Mouse (Mus musculus) E14TG2a.4 (cell line): ENCODE results near the gene Tmprss6.

Source experiments
- H3K27me3 ChIP-seq: 2 replicates; pipeline ENCODE4 v1.6.1; 2014; ENCODE audit warnings: low read length, control low read depth; ENCODE audit not compliant: insufficient read depth
- H3K36me3 ChIP-seq: 2 replicates; pipeline ENCODE4 v1.6.1; 2014; ENCODE audit warnings: low read length, control low read depth; ENCODE audit not compliant: insufficient read depth
- H3K4me1 ChIP-seq: replicated peaks from 2 replicates; pipeline ENCODE4 v1.6.1; 2014; ENCODE audit warnings: low read depth, low read length, control low read depth
- H3K4me3 ChIP-seq: replicated peaks from 2 replicates; pipeline ENCODE4 v1.5.1; 2014; ENCODE audit warnings: mild to moderate bottlenecking, low read length
- H3K9me3 ChIP-seq: 2 replicates; pipeline ENCODE4 v1.6.1; 2014; ENCODE audit warnings: low read length, control low read depth
- CTCF ChIP-seq: conservative IDR thresholded peaks from 2 replicates; pipeline ENCODE4 v1.5.1; 2014; ENCODE audit warnings: low read length
- NANOG ChIP-seq: IDR thresholded peaks from 2 replicates; pipeline ENCODE4 v1.6.1; 2014; ENCODE audit warnings: borderline replicate concordance, low read length, mixed read lengths
- POU5F1 ChIP-seq: IDR thresholded peaks from 2 replicates; pipeline ENCODE4 v1.6.1; 2014; ENCODE audit warnings: low read length, borderline replicate concordance

Gene Tmprss6

DNA sequence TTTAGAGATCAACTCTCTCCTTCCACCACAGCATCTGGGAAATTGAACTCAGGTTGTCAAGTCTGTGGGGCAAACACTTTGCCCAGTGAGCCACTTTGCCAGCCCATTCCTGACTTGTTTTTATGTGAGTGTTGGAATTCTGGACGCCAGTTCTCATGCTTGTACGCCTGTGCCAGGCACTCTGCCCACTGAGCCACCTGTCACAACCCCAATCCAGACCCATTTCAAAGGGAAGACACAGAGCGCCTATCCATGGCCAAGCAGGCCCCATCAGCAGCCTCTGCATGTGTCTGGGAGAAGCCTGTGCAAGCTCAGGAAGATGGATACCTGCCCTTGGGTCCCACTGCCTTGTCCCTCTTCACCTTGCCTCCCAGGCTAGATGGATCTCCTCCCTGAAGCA is 22.9 kb upstream of the Tmprss6 start:
- Histone ChIP-seq H3K4me1 (no peaks in the 10 kb centered on the region), H3K36me3 (no peaks in the 10 kb centered on the region), H3K27me3 (peaks cover 6% of the 10 kb centered on the region), H3K4me3 (no peak overlapping the region), H3K9me3 (no peaks in the 10 kb centered on the region)
- TF ChIP-seq NANOG = no peak
- no peak for TF ChIP-seq CTCF
- no peak for TF ChIP-seq POU5F1

DNA sequence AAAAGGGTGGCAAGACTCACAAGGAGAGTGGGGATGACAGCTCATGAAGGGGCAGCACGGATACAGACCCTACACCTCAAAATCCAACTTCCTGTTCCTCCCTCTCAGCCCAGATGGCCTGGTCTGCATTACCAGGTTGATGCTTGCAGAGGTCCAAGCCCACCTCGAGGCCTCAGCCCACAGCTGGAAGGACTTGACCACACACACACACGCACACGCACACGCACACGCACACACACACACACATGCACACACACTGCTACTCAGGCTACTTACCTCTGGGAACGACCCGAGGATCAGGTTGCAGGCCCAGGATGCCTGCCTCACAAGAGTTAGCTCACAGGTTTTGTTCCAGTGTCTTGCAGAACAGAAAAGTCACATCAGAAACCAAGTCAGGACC is 21.5 kb upstream of the Tmprss6 start:
- Histone ChIP-seq H3K9me3 (no peaks in the 10 kb centered on the region), H3K4me3 (no peak overlapping the region), H3K36me3 (no peaks in the 10 kb centered on the region), H3K4me1 (no peaks in the 10 kb centered on the region), H3K27me3 (peaks cover 13% of the 10 kb centered on the region)
- TF ChIP-seq POU5F1 = no peak
- no peak for TF ChIP-seq NANOG
- no peak for TF ChIP-seq CTCF

DNA sequence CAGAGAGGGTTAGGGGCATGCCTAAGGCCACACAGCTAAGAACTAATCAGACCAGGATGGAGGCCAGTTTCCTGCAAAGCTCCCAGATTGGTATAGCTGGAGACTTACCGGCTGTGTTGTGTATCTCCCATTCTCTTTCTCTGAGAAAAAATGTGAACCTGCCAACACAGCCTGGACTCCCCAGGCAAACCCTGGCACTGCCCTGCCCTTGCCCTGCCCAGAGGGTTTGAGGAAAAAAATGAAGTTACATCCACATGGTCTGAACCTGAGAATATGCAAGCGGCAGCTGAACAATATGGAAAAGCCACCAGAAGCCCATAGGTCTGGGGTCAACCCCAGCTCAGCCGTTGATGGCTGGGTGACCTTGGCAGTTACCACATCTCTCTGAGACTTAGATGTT is 20.8 kb upstream of the Tmprss6 start:
- Histone ChIP-seq H3K4me1 (no peaks in the 10 kb centered on the region), H3K4me3 (no peak overlapping the region), H3K27me3 (peaks cover 19% of the 10 kb centered on the region), H3K36me3 (no peaks in the 10 kb centered on the region), H3K9me3 (no peaks in the 10 kb centered on the region)
- no peak for TF ChIP-seq POU5F1
- no peak for TF ChIP-seq NANOG
- TF ChIP-seq CTCF = no peak

GRCm38 (mm10) chr15:78487066-78487465 is 18.6 kb upstream of the Tmprss6 start:
- TF ChIP-seq POU5F1 = no peak
- no peak for TF ChIP-seq NANOG
- TF ChIP-seq CTCF = no peak
- Histone ChIP-seq H3K4me1 (0 out of 2 replicates have a peak, but pooled peaks cover under 1% of the 10 kb centered on the region), H3K36me3 (no peaks in the 10 kb centered on the region), H3K27me3 (peaks cover 19% of the 10 kb centered on the region), H3K4me3 (no peak overlapping the region), H3K9me3 (no peaks in the 10 kb centered on the region)

GRCm38 (mm10) chr15:78486564-78486963 is 18.1 kb upstream of the Tmprss6 start:
- no peaks in the 10 kb centered on the region for H3K9me3 ChIP-seq
- H3K4me1 ChIP-seq = 0 out of 2 replicates have a peak, but pooled peaks cover 5% of the 10 kb centered on the region
- no peaks in the 10 kb centered on the region for H3K36me3 ChIP-seq
- peaks cover 19% of the 10 kb centered on the region for H3K27me3 ChIP-seq
- TF ChIP-seq NANOG (no peak), POU5F1 (no peak), CTCF (no peak)
- H3K4me3 ChIP-seq = no peak overlapping the region

DNA sequence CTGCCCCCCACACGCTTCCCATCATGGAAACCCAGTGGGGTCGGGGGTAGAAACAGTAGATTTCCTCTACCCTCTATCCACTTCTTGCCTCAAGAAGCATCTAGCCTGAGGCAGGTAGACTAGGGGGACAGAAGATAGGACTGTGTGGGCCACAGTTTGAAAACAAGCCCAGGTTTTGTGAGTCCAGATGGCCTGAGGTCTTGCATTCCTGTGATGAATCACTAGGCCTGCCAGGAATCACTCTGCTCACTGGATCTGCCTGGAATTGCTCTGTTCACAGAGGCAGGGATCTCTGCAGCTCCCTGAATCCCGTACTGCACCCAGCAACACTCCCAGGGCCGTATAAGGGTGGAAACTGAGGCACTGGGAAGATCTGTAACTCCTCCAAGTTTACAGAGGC is 14.9 kb upstream of the Tmprss6 start:
- Histone ChIP-seq H3K9me3 (0 out of 2 replicates have a peak, but pooled peaks cover 2% of the 10 kb centered on the region), H3K27me3 (peaks cover 19% of the 10 kb centered on the region), H3K4me1 (0 out of 2 replicates have a peak, but pooled peaks cover 5% of the 10 kb centered on the region), H3K36me3 (no peaks in the 10 kb centered on the region), H3K4me3 (no peak overlapping the region)
- no peak for TF ChIP-seq CTCF
- TF ChIP-seq POU5F1 = no peak
- TF ChIP-seq NANOG = no peak

GRCm38 (mm10) chr15:78482518-78482917 is 14.1 kb upstream of the Tmprss6 start:
- TF ChIP-seq POU5F1 (no peak), NANOG (no peak), CTCF (no peak)
- H3K27me3 ChIP-seq = peaks cover 19% of the 10 kb centered on the region
- H3K36me3 ChIP-seq = no peaks in the 10 kb centered on the region
- H3K4me3 ChIP-seq = no peak overlapping the region
- 0 out of 2 replicates have a peak, but pooled peaks cover 2% of the 10 kb centered on the region for H3K9me3 ChIP-seq
- 0 out of 2 replicates have a peak, but pooled peaks cover 5% of the 10 kb centered on the region for H3K4me1 ChIP-seq

GRCm38 (mm10) chr15:78481448-78482000 is 13.1 kb upstream of the Tmprss6 start:
- Histone ChIP-seq H3K9me3 (0 out of 2 replicates have a peak, but pooled peaks cover 2% of the 10 kb centered on the region), H3K4me1 (0 out of 2 replicates have a peak, but pooled peaks cover 5% of the 10 kb centered on the region), H3K4me3 (no peak overlapping the region), H3K27me3 (peaks cover 18% of the 10 kb centered on the region), H3K36me3 (no peaks in the 10 kb centered on the region)
- TF ChIP-seq CTCF = no peak
- no peak for TF ChIP-seq NANOG
- TF ChIP-seq POU5F1 = no peak
